Mouse (Mus musculus) layer of hippocampus, adult 11-12 months (tissue): ENCODE measurements at regions not wholly inside any gene's neighbourhood (a gene's known extent, or its start where the extent isn't known, plus 50 kb on each side); places are given as distances from the start of the nearest gene placed in this dataset.
A peak's percentile ranks its signal among the peaks of the same experiment; 100 is the strongest.

Experiments
- DNase-seq: peaks from one replicate; pipeline ENCODE4 v3.0.0; 2022; ENCODE audit warnings: low spot score

- DNase-seq, result no peak
Measured at GRCm38 (mm10) chr9:87961796-87962195, 230.7 kb upstream of the Tbx18 start.

GRCm38 (mm10) chr9:87964508-87964907 lies 233.4 kb upstream of the Tbx18 start:
- DNase-seq, result no peak

- DNase-seq, result no peak
Measured at GRCm38 (mm10) chr9:87965103-87965780, 234.2 kb upstream of the Tbx18 start.

- DNase-seq, result no peak
Measured at GRCm38 (mm10) chr9:87968190-87969082, 237.4 kb upstream of the Tbx18 start.

GRCm38 (mm10) chr9:87970586-87970985 lies 239.5 kb upstream of the Tbx18 start:
- DNase-seq, result no peak

- no peak for DNase-seq
Measured at GRCm38 (mm10) chr9:87971791-87972190, 240.7 kb upstream of the Tbx18 start.

GRCm38 (mm10) chr9:87973531-87973930 lies 242.5 kb upstream of the Tbx18 start:
- DNase-seq, result peak; percentile 4

GRCm38 (mm10) chr9:87984910-87985309 lies 253.8 kb upstream of the Tbx18 start:
- DNase-seq, result no peak

GRCm38 (mm10) chr9:87985439-87985838 lies 254.4 kb upstream of the Tbx18 start:
- no peak for DNase-seq

- no peak for DNase-seq
Measured at GRCm38 (mm10) chr9:88005945-88006700, 275.1 kb upstream of the Tbx18 start.

- no peak for DNase-seq
Measured at GRCm38 (mm10) chr9:88023752-88024151, 292.7 kb upstream of the Tbx18 start.

GRCm38 (mm10) chr9:88025936-88026335 lies 294.9 kb upstream of the Tbx18 start:
- DNase-seq, result no peak

- DNase-seq, result peak; percentile 37
Measured at GRCm38 (mm10) chr9:88030509-88031148, 296.4 kb upstream of the Nt5e start.

GRCm38 (mm10) chr9:88037560-88037959 lies 289.4 kb upstream of the Nt5e start:
- DNase-seq, result no peak

- no peak for DNase-seq
Measured at GRCm38 (mm10) chr9:88049270-88049669, 277.7 kb upstream of the Nt5e start.

GRCm38 (mm10) chr9:88049792-88050191 lies 277.2 kb upstream of the Nt5e start:
- DNase-seq, result no peak

GRCm38 (mm10) chr9:88058551-88058950 lies 268.4 kb upstream of the Nt5e start:
- no peak for DNase-seq

GRCm38 (mm10) chr9:88059005-88059404 lies 268.0 kb upstream of the Nt5e start:
- no peak for DNase-seq

- no peak for DNase-seq
Measured at GRCm38 (mm10) chr9:88063973-88064676, 262.9 kb upstream of the Nt5e start.

- no peak for DNase-seq
Measured at GRCm38 (mm10) chr9:88065057-88065456, 261.9 kb upstream of the Nt5e start.

- DNase-seq, result no peak
Measured at GRCm38 (mm10) chr9:88065777-88066176, 261.2 kb upstream of the Nt5e start.
